Comparison of ENCODE assay signal across 13 mouse cellular contexts in genomic region chr9:9376650-9377189, GRCm38 (mm10).
DNase-seq lines count a peak whose midpoint lies in the region; TF ChIP-seq lines count a peak whose summit lies in the region.
"Had no signal": no experiment of that assay in that cellular context is flagged by ENCODE, and none has a peak within 500 bp of the region (broad histone marks: within the 10 kb centered on the region; RNA-seq: fewer than 3 reads in every experiment).

No protein-coding gene starts in this region.

- TF ChIP-seq CTCF in layer of hippocampus, adult 2 months (conservative IDR thresholded peaks at IDR 0.05) = peak; percentile 85
- TF ChIP-seq CTCF in brain, embryonic 14.5 days (IDR thresholded peaks at IDR 0.05; ENCODE audit: borderline replicate concordance, extremely low read depth, insufficient read depth, insufficient read length) = no peak

- H3K27ac ChIP-seq in layer of hippocampus, adult 2 months = no peak overlapping the region
- H3K27ac ChIP-seq: embryonic facial prominence, embryonic 13.5 days; heart, embryonic 13.5 days had no signal

- DNase-seq in embryo, embryonic 11 days = peak; percentile 27
- DNase-seq in embryo, embryonic 9.5 days (ENCODE audit: extremely low spot score) = no peak
- DNase-seq in layer of hippocampus, adult 2 months (ENCODE audit: low spot score in 2 of 2) = peak; percentile 5 to 50
- DNase-seq in layer of hippocampus, postnatal 36 days = no peak
- DNase-seq in 3T3-L1 (ENCODE audit: low read depth, low spot score) = peak; percentile 49
- DNase-seq in brain, embryonic 14.5 days (ENCODE audit: low read depth) = peak; percentile 82
- no peak for DNase-seq in gastrocnemius, postnatal 14 days
- no peak for DNase-seq in kidney, postnatal 4 days
- DNase-seq: kidney, adult 9 months; right cerebral cortex, postnatal 14 days had no signal

- intact Hi-C loops in gastrocnemius, postnatal 14 days (cut with DNase I; ENCODE audit: low total_unique reads) = no loop called here

- TF ChIP-seq POLR2A in brain, embryonic 14.5 days (IDR thresholded peaks at IDR 0.05; ENCODE audit: borderline replicate concordance, extremely low read depth, insufficient read depth, insufficient read length, poor library complexity, severe bottlenecking) = no peak

- H3K4me3 ChIP-seq in layer of hippocampus, adult 2 months = no peak overlapping the region
- H3K4me3 ChIP-seq: embryonic facial prominence, embryonic 13.5 days; heart, embryonic 13.5 days; myocyte had no signal

Comparison
In these comparisons a context has a peak if more than half of its experiments do, and no peak if none do; other contexts are left out.
1. DNase-seq: peak in embryo, embryonic 11 days (single experiment), layer of hippocampus, adult 2 months (2 of 2), 3T3-L1 (single experiment) and brain, embryonic 14.5 days (single experiment); none in embryo, embryonic 9.5 days (single experiment), layer of hippocampus, postnatal 36 days (0 of 2), gastrocnemius, postnatal 14 days (single experiment) and kidney, postnatal 4 days (0 of 2).